Mouse (Mus musculus): Measurements from ENCODE around the gene Tcap.

GRCm38 (mm10) chr11:98356625-98357394, 26.8 kb upstream of the Tcap start:
- TF ChIP-seq CTCF (IDR thresholded peaks at IDR 0.05; ENCODE audit: control insufficient read depth, insufficient read depth, low read length) (no peak), POLR2A (IDR thresholded peaks at IDR 0.05; ENCODE audit: borderline replicate concordance, control insufficient read depth, low read depth, low read length) (no peak)

Data from bone marrow, adult 2 months (tissue).